Mouse (Mus musculus) limb, embryonic 11.5 days (tissue): Measurements from ENCODE around the gene Klk8. TPM values are rescaled to one million over a fixed set of nuclear protein-coding genes. Genes with fewer than 3 reads are reported as not detected.

Experiments used
- ATAC-seq: fragments of 200-750 bp; cut with Nextera tagmentation; 2 replicates; pipeline ENCODE4 v1.8.0; 2017; ENCODE audit warnings: low read depth; ENCODE audit not compliant: insufficient number of reproducible peaks, low FRiP score, low TSS enrichment
- DNase-seq: peaks from one replicate; pipeline ENCODE4 v3.0.0-alpha.2; 2015; ENCODE audit warnings: low spot score
- H3K27ac ChIP-seq: fragments of 300-500 bp; sonication (generic); replicated peaks from 2 replicates; pipeline ENCODE4 v1.5.1; 2014; ENCODE audit warnings: low read depth, mild to moderate bottlenecking, low read length
- H3K27me3 ChIP-seq: fragments of 300-500 bp; sonication (generic); 2 replicates; pipeline ENCODE4 v1.6.1; 2014; ENCODE audit warnings: mild to moderate bottlenecking, low read length, mixed read lengths; ENCODE audit not compliant: control insufficient read depth, insufficient read depth
- H3K36me3 ChIP-seq: fragments of 300-500 bp; sonication (generic); 2 replicates; pipeline ENCODE4 v1.6.1; 2014; ENCODE audit warnings: mild to moderate bottlenecking, low read length, moderate library complexity, mixed read lengths; ENCODE audit not compliant: control insufficient read depth, insufficient read depth
- H3K4me1 ChIP-seq: fragments of 300-500 bp; sonication (generic); 2 replicates; pipeline ENCODE4 v1.6.1; 2014; ENCODE audit warnings: low read length, mixed read lengths; ENCODE audit not compliant: control insufficient read depth, insufficient read depth
- H3K4me2 ChIP-seq: fragments of 300-500 bp; sonication (generic); 2 replicates; pipeline ENCODE4 v1.6.1; 2014; ENCODE audit warnings: low read depth, mild to moderate bottlenecking, moderate library complexity; ENCODE audit not compliant: severe bottlenecking
- H3K4me3 ChIP-seq: fragments of 300-500 bp; sonication (generic); 2 replicates; pipeline ENCODE4 v1.5.1; 2014; ENCODE audit warnings: low read depth, low read length
- H3K9ac ChIP-seq: fragments of 300-500 bp; sonication (generic); 2 replicates; pipeline ENCODE4 v1.6.1; 2014; ENCODE audit warnings: mild to moderate bottlenecking, low read length
- H3K9me3 ChIP-seq: fragments of 300-500 bp; sonication (generic); 2 replicates; pipeline ENCODE4 v1.6.1; 2016; ENCODE audit warnings: low read length; ENCODE audit not compliant: control insufficient read depth
- WGBS: fragments of 180-500 bp; shearing (Covaris S2); extraction: QIAGEN DNeasy Blood & Tissue Kit; methylation state at CpG from one replicate; pipeline ENCODE4 v1.1.7; 2014; 5-methylcytosine and 5-hydroxymethylcytosine counted together
- polyA plus RNA-seq: library from polyadenylated mRNA; unstranded; fragments of >200 nt; fragmentation: Nextera tagmentation; extraction: Ambion mirVana; gene quantifications from 2 replicates; pipeline ENCODE4 v1.2.1, GENCODE M21; 2014

Gene Klk8
- polyA plus RNA-seq, 1 experiment from 2014 or later = 15.8 TPM

DNA sequence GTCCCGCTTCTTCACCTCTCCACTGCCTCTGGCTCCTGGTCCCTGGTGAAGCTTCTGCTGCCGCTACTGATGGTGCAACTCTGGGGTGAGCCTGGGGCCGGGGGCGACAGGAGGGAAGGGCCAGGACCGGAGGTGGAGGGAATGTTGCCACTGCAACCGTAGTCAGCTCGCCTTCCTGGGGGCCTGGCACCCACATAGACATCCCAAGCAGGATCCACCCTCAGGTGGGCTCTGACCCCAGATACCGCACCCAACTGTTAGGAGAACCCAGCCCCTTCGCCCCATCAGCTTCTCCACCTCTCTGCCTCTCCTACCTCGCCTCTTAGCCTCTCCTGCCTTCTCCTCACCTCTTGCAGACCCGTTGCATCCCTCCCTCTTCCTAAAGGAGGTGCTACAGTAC, 15.8 kb upstream of the Klk8 start:
- Histone ChIP-seq H3K9ac (no peak overlapping the region), H3K36me3 (no peaks in the 10 kb centered on the region), H3K27ac (no peak overlapping the region), H3K9me3 (no peaks in the 10 kb centered on the region), H3K4me2 (no peak overlapping the region), H3K27me3 (peaks cover 6% of the 10 kb centered on the region; the same call in 1 of the 2 replicates), H3K4me3 (no peak overlapping the region), H3K4me1 (peaks cover 3% of the 10 kb centered on the region; the same call in 1 of the 2 replicates)
- no peak for DNase-seq
- WGBS = 85% methylated on average over 10 of the region's 11 CpGs
- ATAC-seq = no peak

DNA sequence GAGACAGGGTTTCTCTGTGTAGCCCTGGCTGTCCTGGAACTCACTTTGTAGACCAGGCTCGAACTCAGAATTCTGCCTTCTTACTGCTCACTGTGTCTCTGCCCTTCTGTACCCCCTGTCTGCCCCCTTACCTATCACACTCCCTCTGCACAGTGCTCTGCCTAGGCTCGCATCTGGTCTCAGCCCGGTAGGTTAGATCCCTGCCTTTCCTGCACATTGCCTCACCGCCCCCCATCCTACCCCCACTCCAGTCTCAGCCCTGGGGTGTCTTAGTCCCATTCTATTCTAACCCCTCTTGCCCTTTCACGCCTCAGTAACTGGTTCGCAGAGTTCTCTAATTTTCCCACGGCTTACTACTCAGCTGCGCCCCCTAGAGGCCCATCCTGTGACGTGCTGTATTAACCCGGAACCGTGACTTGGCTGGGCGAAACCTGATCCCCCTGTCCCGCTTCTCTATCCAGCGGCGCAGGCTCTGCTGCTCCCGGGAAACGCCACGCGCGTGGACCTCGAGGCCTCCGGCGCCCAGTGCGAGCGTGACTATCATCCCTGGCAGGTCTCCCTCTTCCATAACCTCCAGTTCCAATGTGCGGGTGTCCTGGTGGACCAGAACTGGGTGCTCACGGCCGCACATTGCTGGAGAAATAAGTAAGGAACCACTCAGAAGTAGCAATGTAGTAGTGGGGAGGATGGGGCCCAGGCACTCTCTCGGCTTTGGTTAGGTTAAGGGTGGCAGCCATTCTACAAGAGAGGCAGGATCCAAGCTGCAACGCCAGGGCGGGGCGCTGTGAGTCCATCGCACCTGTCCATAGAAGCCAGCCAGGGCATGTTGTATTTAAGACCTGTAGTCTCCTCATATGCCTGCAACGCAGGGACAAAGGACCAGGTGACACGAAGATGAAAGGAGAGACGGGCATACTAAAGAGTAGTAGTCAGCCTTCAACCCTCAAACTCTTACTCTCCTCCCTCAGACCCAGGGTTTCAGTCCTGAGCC, 14.8 kb upstream of the Klk8 start:
- Histone ChIP-seq H3K27ac (no peak overlapping the region), H3K4me3 (peak overlapping the region; percentile 15), H3K27me3 (peaks cover 6% of the 10 kb centered on the region; the same call in 1 of the 2 replicates), H3K9me3 (no peaks in the 10 kb centered on the region), H3K36me3 (no peaks in the 10 kb centered on the region), H3K9ac (no peak overlapping the region), H3K4me1 (peaks cover 3% of the 10 kb centered on the region; the same call in 1 of the 2 replicates), H3K4me2 (peak overlapping the region; percentile 49)
- WGBS = 10% methylated on average over 36 of the region's 36 CpGs
- DNase-seq (peak; percentile 93), ATAC-seq (no peak; the same call in 1 of the 2 replicates)

DNA sequence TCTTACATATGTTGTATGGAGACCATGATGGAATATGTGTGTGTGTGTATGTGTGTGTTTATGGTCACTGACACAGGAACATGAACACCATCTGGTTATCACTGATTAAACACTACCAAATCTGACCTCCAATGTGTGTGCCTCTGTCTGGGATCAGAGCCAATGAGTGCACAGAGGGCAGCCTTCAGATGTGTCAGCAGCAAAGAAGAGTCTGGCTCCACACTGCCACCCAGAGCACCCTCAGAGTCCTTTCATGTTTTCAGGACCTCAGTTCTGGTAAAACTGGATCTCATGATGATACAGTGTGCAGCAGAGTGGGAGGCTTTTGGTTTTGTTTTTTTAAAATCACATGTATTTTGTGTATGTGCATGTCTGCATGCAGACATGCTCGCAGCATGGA, 12.1 kb upstream of the Klk8 start:
- H3K4me3 ChIP-seq = no peak overlapping the region
- H3K4me2 ChIP-seq = no peak overlapping the region
- no peak for ATAC-seq
- no peak for DNase-seq
- no peak overlapping the region for H3K27ac ChIP-seq
- no peaks in the 10 kb centered on the region for H3K9me3 ChIP-seq
- H3K27me3 ChIP-seq = peaks cover 6% of the 10 kb centered on the region; the same call in 1 of the 2 replicates
- no peak overlapping the region for H3K9ac ChIP-seq
- H3K4me1 ChIP-seq = peaks cover 3% of the 10 kb centered on the region; the same call in 1 of the 2 replicates
- H3K36me3 ChIP-seq = no peaks in the 10 kb centered on the region
- WGBS = 77% methylated on average over 1 of the region's 1 CpGs

DNA sequence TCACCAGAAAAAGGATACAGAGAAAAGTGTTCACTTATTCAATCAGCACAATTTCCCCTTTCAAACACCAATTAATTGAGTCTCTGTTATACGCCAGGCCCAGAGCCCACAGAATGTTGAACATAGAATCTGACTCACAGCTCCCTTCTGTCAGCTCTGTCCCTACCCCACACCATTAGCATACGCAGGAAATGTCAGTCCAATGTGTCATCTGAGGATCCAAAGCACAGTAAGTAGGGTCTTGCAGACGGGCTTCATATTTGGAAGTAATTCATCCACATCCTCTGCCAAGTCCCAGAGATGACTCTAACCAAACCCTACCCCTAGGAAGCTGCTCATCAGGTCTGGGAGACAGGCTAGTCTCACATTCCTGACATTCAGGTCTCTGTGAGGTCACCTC, 9.3 kb upstream of the Klk8 start:
- Histone ChIP-seq H3K4me1 (no peaks in the 10 kb centered on the region), H3K27ac (no peak overlapping the region), H3K9me3 (no peaks in the 10 kb centered on the region), H3K4me2 (no peak overlapping the region), H3K36me3 (no peaks in the 10 kb centered on the region), H3K9ac (no peak overlapping the region), H3K27me3 (peaks cover 6% of the 10 kb centered on the region; the same call in 1 of the 2 replicates), H3K4me3 (no peak overlapping the region)
- DNase-seq (no peak), ATAC-seq (no peak)
- WGBS = 80% methylated on average over 3 of the region's 3 CpGs

DNA sequence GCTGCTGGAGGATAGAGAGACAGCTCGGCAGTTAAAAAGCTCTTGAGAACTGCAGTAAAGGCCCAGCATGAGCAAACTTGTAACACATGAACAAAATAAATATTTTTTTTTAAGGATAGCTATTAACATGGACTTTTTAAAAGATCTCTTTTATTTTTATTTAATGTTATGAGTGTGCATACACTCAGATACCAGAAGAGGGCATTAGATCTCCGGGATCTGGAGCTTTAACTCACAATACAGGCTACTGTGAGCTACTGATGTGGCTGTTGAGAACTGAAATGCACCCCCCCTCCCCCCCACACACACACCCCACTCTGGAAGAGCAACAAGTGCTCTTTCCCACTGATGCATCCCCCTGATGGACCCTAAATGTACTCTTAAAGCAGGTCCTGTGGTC, 8.1 kb upstream of the Klk8 start:
- Histone ChIP-seq H3K4me1 (no peaks in the 10 kb centered on the region), H3K27ac (no peak overlapping the region), H3K36me3 (no peaks in the 10 kb centered on the region), H3K4me3 (no peak overlapping the region), H3K9me3 (no peaks in the 10 kb centered on the region), H3K27me3 (no peaks in the 10 kb centered on the region), H3K9ac (no peak overlapping the region), H3K4me2 (no peak overlapping the region)
- no peak for ATAC-seq
- DNase-seq = no peak
- 70% methylated on average over 2 of the region's 2 CpGs for WGBS

DNA sequence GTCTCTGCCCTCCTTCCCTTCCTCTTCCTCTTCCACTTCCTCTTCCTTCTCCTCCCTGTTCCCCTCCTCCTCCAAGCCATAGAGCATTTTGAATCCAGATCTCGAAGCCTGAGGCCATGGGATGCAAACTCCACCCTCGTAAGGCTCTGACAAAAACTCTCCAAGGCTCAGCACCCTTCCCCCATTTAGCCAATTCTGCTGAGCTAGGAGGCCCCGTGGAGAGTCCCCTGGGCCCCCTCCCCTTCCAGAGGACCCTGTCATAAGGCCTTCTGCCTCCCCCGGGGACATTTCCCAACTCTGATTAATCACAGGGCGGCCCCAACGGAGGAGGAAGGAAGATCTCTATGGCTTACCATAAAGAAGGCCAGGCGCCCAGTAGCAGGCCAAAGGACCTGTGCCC, 5.8 kb upstream of the Klk8 start, which contains the start of gene Klk9:
Gene Klk9, plus strand, starts transcription at position 301 of the 400 bp plus-strand sequence.
- DNase-seq = no peak
- no peak within 1 kb of the TSS for H3K9ac ChIP-seq
- H3K27me3 ChIP-seq = peaks cover 7% of the 10 kb centered on the region
- ATAC-seq = no peak
- 76% methylated on average over 7 of the region's 7 CpGs for WGBS
- H3K9me3 ChIP-seq = no peaks in the 10 kb centered on the region
- H3K4me1 ChIP-seq = no peaks in the 10 kb centered on the region
- no peak within 1 kb of the TSS for H3K4me2 ChIP-seq
- no peak within 1 kb of the TSS for H3K4me3 ChIP-seq
- H3K36me3 ChIP-seq = no peaks in the 10 kb centered on the region
- H3K27ac ChIP-seq = no peak within 1 kb of the TSS

DNA sequence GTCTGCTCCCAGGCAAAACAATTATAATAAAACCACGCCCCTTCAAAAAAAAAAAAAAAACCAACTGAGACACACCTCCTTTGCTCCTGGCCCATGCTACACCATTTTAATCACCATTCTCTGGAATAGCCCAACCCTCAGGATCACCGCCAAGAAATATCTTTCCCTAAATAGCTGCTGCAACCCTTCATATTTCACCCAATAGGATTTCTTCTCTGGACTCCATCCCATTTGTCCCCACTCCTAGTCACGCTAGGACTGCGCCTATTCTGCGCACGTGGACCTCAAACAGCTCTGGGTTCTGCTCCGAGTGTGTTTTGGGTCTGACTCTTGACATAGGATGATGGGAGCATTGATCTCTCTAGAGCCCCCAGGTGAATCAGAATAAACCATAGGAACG, 1.0 kb upstream of the Klk8 start:
- Histone ChIP-seq H3K9ac (no peak overlapping the region), H3K4me1 (no peaks in the 10 kb centered on the region), H3K36me3 (no peaks in the 10 kb centered on the region), H3K4me3 (no peak overlapping the region; the same call in 1 of the 2 replicates), H3K27ac (no peak overlapping the region), H3K4me2 (peak overlapping the region; percentile 71), H3K27me3 (peaks cover 16% of the 10 kb centered on the region), H3K9me3 (no peaks in the 10 kb centered on the region)
- DNase-seq (no peak), ATAC-seq (no peak)
- WGBS = 8% methylated on average over 8 of the region's 8 CpGs

DNA sequence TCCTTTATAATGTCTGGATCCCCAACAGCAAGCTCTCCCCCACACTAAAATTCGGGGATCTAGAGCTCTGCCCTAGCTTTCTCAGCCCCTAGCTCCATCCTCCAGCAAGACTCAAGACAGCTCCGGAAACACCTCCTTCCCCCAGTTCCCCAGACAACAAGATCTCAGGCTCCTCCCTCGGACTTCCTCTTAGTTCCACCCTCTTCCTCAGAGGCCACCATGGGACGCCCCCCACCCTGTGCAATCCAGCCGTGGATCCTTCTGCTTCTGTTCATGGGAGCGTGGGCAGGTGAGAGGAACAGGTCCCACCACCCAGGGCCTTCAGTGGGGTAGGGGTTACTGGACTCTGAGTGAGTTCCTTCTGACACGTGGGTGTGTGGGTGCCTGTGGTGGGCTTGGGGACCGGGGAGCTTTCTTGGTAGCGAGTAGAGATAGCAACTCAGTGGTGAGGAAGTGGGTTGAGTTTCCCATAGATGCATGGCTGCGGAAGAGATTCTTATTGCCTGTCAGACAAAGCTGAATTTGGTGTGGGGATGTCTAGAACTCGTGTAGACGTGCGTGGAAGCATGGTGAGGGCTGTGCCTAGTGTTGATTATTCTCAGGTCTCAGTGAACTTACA, 576 bp downstream of the Klk8 start:
- Histone ChIP-seq H3K4me1 (no peaks in the 10 kb centered on the region), H3K36me3 (no peaks in the 10 kb centered on the region), H3K27ac (no peak overlapping the region), H3K9ac (no peak overlapping the region), H3K4me2 (peak overlapping the region; percentile 71), H3K9me3 (no peaks in the 10 kb centered on the region), H3K4me3 (no peak overlapping the region; the same call in 1 of the 2 replicates), H3K27me3 (peaks cover 16% of the 10 kb centered on the region)
- no peak for ATAC-seq
- DNase-seq = no peak
- 41% methylated on average over 13 of the region's 13 CpGs for WGBS
